Mouse (Mus musculus) embryonic fibroblast, embryonic 13.5 days (primary cell): ENCODE measurements around the gene 4931409K22Rik.

ENCODE experiments used
- CTCF ChIP-seq: IDR thresholded peaks from 2 replicates; pipeline ENCODE4 v1.5.1; 2011; ENCODE audit warnings: mild to moderate bottlenecking, control low read depth, low read length, moderate library complexity, borderline replicate concordance; ENCODE audit not compliant: insufficient read depth
- POLR2A ChIP-seq: IDR thresholded peaks from 2 replicates; pipeline ENCODE4 v1.6.1; 2011; ENCODE audit warnings: low read depth, mild to moderate bottlenecking, control low read depth, low read length, moderate library complexity

DNA sequence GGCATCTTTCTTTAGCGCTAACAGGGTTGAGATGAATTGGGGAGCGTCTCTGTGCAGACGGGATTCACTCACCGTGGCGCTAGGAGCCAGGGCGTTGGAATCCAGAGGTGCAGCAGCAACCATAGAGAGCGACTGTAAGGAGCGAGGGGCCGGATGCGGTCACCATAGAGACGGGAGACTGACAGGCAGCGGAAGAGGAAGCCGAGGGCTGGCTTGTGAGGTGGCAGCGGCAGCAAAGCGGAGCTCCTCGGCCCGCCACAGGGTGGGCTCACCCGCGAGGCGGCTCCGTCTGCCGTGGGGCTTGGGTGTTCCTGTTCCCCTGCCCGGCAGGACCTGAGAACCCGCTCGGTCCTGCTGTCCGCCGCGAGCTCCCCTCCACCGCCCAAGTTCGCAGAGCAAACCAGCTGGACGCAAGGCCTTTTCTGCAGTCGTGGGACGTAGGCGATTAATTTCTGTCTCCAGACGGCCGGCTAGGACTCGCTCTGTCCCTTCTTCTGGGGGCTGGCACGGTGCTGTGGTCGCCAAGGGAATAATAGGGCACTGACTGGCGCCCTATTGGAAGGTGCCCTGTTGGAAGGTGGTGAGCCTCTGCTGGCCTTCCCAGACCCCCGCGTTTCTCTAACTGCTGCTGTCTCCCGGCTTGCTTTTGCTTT, 30.1 kb upstream of the 4931409K22Rik start, which contains the start of gene Chpf2:
- TF ChIP-seq CTCF (no peak), POLR2A (peak; percentile 87)
